Mouse (Mus musculus) cerebellum, adult 2 months (tissue): ENCODE data around the gene Ikzf3.

Experiments
- CTCF ChIP-seq: fragments of 200-500 bp; IDR thresholded peaks from 2 replicates; pipeline ENCODE4 v1.5.1; 2011; ENCODE audit warnings: low read depth, mild to moderate bottlenecking, control low read depth, low read length, moderate library complexity, borderline replicate concordance; ENCODE audit not compliant: insufficient read depth
- POLR2A ChIP-seq: fragments of 200-500 bp; IDR thresholded peaks from 2 replicates; pipeline ENCODE4 v1.6.1; 2011; ENCODE audit warnings: low read length, control low read depth, borderline replicate concordance; ENCODE audit not compliant: insufficient read depth

DNA sequence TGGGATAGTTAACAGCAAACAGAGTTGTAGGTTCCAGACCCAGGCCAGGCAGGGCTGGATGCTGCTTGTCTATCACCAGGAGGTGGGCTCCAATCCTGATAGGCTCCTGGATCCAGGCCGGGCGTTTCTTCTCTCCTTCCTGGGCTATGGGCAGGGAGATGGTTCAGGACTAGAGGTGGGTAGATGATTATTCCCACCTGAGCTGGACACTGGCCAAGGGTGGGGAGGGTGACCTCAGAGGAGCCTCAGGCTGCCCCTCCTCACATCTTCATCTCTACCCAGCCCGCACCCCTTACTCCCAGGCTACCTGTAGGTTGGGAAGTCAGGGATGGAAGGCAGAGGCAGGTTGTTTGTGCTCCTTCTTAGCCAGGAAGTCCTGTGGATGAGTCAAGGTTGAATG is 96.4 kb downstream of the Ikzf3 start:
- TF ChIP-seq CTCF, result no peak
- TF ChIP-seq POLR2A, result no peak
